Mouse (Mus musculus) lung, postnatal 0 days (tissue): ENCODE measurements at regions not wholly inside any gene's neighbourhood (a gene's known extent, or its start where the extent isn't known, plus 50 kb on each side); places are given as distances from the start of the nearest gene placed in this dataset.
"Not testable (repeated sequence)": the region's sequence is repeated elsewhere in the genome, so short reads cannot be mapped to it uniquely, and the experiment has no call there.

ENCODE experiments used
- ATAC-seq: fragments of 200-750 bp; cut with Nextera tagmentation; 2 replicates; pipeline ENCODE4 v1.8.0; 2017; ENCODE audit warnings: moderate library complexity
- DNase-seq: peaks from one replicate; pipeline ENCODE4 v3.0.0-alpha.2; 2016; ENCODE audit warnings: low spot score
- H3K27ac ChIP-seq: fragments of 300-500 bp; sonication (generic); 2 replicates; pipeline ENCODE4 v1.5.1; 2014; ENCODE audit warnings: antibody characterized with exemption, mild to moderate bottlenecking, low read length, mixed read lengths
- H3K27me3 ChIP-seq: fragments of 300-500 bp; sonication (generic); replicated peaks from 2 replicates; pipeline ENCODE4 v1.6.1; 2014; ENCODE audit warnings: low read length, mixed read lengths; ENCODE audit not compliant: insufficient read depth
- H3K36me3 ChIP-seq: fragments of 300-500 bp; sonication (generic); 2 replicates; pipeline ENCODE4 v1.6.1; 2014; ENCODE audit warnings: low read length, mixed read lengths; ENCODE audit not compliant: insufficient read depth
- H3K4me1 ChIP-seq: fragments of 300-500 bp; sonication (generic); 2 replicates; pipeline ENCODE4 v1.6.1; 2014; ENCODE audit warnings: antibody characterized with exemption, low read depth, low read length, mixed read lengths; ENCODE audit not compliant: insufficient read depth
- H3K4me2 ChIP-seq: fragments of 300-500 bp; sonication (generic); replicated peaks from 2 replicates; pipeline ENCODE4 v1.6.1; 2014; ENCODE audit warnings: low read depth, mild to moderate bottlenecking, low read length, moderate library complexity, mixed read lengths
- H3K4me3 ChIP-seq: fragments of 300-500 bp; sonication (generic); 2 replicates; pipeline ENCODE4 v1.5.1; 2014; ENCODE audit warnings: low read depth, low read length
- H3K9ac ChIP-seq: fragments of 300-500 bp; sonication (generic); replicated peaks from 2 replicates; pipeline ENCODE4 v1.6.1; 2014; ENCODE audit warnings: low read depth, mild to moderate bottlenecking
- H3K9me3 ChIP-seq: fragments of 300-500 bp; sonication (generic); 2 replicates; pipeline ENCODE4 v1.6.1; 2016; ENCODE audit warnings: low read length, mixed read lengths
- CTCF ChIP-seq: IDR thresholded peaks from 2 replicates; pipeline ENCODE4 v1.5.1; 2016; ENCODE audit warnings: antibody characterized with exemption, mild to moderate bottlenecking
- EP300 ChIP-seq: IDR thresholded peaks from 2 replicates; pipeline ENCODE4 v1.6.1; 2016; ENCODE audit warnings: antibody characterized with exemption, mild to moderate bottlenecking, control low read depth
- WGBS: fragments of 180-500 bp; shearing (Covaris S2); extraction: QIAGEN DNeasy Blood & Tissue Kit; methylation state at CpG from one replicate; pipeline ENCODE4 v1.1.7; 2014; 5-methylcytosine and 5-hydroxymethylcytosine counted together

- Histone ChIP-seq H3K27me3 (no peaks in the 10 kb centered on the region), H3K4me3 (no peak overlapping the region), H3K36me3 (no peaks in the 10 kb centered on the region), H3K9me3 (no peaks in the 10 kb centered on the region), H3K4me1 (no peaks in the 10 kb centered on the region), H3K4me2 (no peak overlapping the region), H3K27ac (no peak overlapping the region), H3K9ac (no peak overlapping the region)
- ATAC-seq (no peak), DNase-seq (no peak)
- TF ChIP-seq CTCF: no peak
- no peak for TF ChIP-seq EP300
- WGBS: 56% methylated on average over 2 of the region's 2 CpGs
Observed at GRCm38 (mm10) chr6:37669407-37669806, 139.4 kb downstream of the Akr1d1 start.

DNA sequence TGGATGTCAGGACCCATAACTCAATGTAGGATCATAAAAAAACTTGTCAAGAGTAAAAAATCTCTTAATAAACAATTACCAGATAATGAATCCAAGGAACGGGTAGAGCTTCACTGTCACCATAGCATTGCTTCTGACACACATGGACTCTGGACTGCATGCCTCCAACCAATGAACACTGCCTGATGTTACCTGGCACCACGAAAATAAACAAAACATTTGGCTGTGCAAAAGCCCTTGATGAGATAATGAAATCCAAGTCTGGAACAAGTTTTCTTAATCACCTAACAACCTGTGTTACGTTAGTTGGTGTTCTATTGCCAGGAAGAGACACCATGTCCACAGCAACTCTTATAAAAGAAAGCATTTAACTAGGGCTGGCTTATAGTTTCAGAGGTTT lies 140.7 kb downstream of the Akr1d1 start:
- DNase-seq: no peak
- no peak overlapping the region for H3K4me2 ChIP-seq
- TF ChIP-seq EP300: no peak
- TF ChIP-seq CTCF: no peak
- ATAC-seq: no peak
- no peak overlapping the region for H3K9ac ChIP-seq
- H3K4me3 ChIP-seq: no peak overlapping the region
- WGBS: 78% methylated on average over 3 of the region's 3 CpGs
- no peaks in the 10 kb centered on the region for H3K27me3 ChIP-seq
- no peaks in the 10 kb centered on the region for H3K4me1 ChIP-seq
- no peak overlapping the region for H3K27ac ChIP-seq
- H3K9me3 ChIP-seq: no peaks in the 10 kb centered on the region
- H3K36me3 ChIP-seq: no peaks in the 10 kb centered on the region

DNA sequence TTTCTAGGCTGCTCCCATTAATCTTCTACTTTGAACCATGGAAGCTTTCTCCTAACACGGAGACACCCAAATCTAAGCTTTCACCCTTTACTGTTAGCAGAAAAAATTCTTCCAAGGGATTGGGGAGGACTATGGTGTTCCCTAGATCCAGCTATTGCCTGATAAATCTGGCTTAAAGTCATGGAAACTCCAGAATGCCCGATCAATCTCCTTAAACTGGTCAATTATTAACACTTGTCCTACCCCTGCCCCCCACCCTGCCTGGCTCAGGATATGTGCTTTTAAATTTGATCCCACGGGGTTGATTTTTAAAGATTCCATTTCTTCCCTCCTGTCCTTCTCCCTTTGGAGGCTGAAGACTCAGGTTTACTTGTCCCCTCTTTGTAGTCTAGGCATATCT lies 149.9 kb downstream of the Akr1d1 start:
- Histone ChIP-seq H3K27me3 (no peaks in the 10 kb centered on the region), H3K4me2 (no peak overlapping the region), H3K4me1 (no peaks in the 10 kb centered on the region), H3K36me3 (no peaks in the 10 kb centered on the region), H3K27ac (no peak overlapping the region), H3K9ac (no peak overlapping the region), H3K4me3 (no peak overlapping the region), H3K9me3 (no peaks in the 10 kb centered on the region)
- WGBS: 54% methylated on average over 3 of the region's 3 CpGs
- TF ChIP-seq CTCF (no peak), EP300 (no peak)
- ATAC-seq (no peak), DNase-seq (no peak)

DNA sequence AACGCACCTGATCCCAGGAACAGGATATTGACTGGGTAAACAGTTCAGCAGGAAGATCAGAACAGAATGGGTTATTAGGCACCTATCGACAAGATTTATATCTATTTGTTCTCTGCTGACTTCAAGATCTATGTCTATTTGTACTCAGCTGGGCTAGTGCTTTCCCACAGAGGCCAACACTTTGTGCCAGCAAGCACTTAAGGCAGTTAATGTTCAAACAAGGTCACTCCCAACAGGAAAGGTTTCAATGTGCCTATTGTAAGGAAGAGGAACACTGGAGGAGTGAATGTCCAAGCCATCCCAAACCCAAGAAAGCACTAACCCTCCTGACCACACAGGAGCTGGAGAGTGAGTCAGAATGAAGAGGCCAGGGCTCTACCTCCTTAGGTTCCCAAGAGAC lies 151.4 kb downstream of the Akr1d1 start:
- not testable (repeated sequence) for H3K9ac ChIP-seq, DNase-seq, H3K27ac ChIP-seq, H3K4me3 ChIP-seq, H3K4me1 ChIP-seq, ATAC-seq, H3K27me3 ChIP-seq, H3K9me3 ChIP-seq, H3K36me3 ChIP-seq, H3K4me2 ChIP-seq
- 39% methylated on average over 2 of the region's 2 CpGs for WGBS

DNA sequence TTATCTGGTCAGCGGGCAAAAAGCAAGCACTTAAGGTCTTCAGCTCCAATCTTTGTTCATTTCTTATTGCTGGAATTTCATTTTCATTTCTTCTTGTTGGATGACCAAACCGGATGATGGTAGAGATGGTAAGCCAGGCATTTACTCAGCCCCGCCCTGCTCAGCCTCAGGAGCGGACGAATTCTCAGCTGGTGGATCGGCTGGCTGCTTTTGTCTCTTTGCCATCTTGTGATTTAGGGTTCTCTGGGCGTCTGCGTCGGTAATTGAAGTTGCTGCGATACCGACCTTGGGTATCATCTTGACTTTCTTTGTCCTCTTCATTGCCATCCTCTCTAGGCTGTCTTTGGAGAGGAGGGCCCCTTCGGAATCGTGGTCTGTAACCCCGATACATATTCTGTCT lies 156.1 kb downstream of the Akr1d1 start:
- Histone ChIP-seq H3K9me3 (no peaks in the 10 kb centered on the region), H3K27me3 (no peaks in the 10 kb centered on the region), H3K9ac (no peak overlapping the region), H3K4me3 (no peak overlapping the region), H3K36me3 (no peaks in the 10 kb centered on the region), H3K27ac (no peak overlapping the region), H3K4me2 (no peak overlapping the region), H3K4me1 (no peaks in the 10 kb centered on the region)
- 96% methylated on average over 14 of the region's 14 CpGs for WGBS
- ATAC-seq (no peak), DNase-seq (no peak)
- TF ChIP-seq EP300 (no peak), CTCF (no peak)

DNA sequence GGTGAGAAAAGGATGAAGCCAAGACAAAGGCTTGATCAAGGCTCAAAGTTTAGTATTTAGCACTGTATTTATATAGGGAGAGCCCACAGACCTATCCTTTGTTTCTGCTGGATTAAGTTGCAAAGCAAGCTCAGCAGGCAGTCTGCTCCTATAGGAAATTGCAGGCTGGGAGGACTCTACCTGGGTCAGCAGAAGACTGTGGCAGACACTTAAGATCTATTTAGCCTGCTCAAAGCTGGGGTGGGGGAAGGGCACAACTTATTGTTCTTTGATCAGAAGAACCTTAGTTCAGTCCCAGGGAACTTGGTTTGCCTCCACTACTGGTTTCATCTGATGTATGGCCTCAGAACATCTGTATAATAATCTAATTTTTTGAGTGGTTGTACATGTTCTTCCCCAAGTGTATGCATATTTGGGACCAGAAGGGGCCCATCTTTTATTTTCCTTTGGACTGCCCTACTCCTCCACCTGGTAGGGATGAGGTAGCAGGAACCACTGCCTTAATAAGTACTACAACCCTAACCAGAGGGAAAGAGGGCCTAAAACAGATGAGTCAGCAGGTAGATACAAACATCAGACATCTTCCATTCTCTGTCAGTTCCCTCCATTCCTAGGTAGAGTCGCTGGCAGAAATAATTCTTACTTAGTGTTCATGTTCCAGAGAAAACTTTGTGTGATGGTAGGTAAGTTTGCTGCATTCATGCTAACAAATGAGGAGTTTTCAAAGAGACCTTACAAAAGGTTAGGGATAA lies 159.1 kb downstream of the Akr1d1 start:
- no peaks in the 10 kb centered on the region for H3K9me3 ChIP-seq
- H3K9ac ChIP-seq: no peak overlapping the region
- H3K4me2 ChIP-seq: no peak overlapping the region
- ATAC-seq (no peak), DNase-seq (no peak)
- WGBS: 38% methylated on average over 1 of the region's 1 CpGs
- no peak overlapping the region for H3K4me3 ChIP-seq
- H3K27me3 ChIP-seq: no peaks in the 10 kb centered on the region
- TF ChIP-seq CTCF (no peak), EP300 (no peak)
- H3K4me1 ChIP-seq: no peaks in the 10 kb centered on the region
- no peaks in the 10 kb centered on the region for H3K36me3 ChIP-seq
- H3K27ac ChIP-seq: no peak overlapping the region

DNA sequence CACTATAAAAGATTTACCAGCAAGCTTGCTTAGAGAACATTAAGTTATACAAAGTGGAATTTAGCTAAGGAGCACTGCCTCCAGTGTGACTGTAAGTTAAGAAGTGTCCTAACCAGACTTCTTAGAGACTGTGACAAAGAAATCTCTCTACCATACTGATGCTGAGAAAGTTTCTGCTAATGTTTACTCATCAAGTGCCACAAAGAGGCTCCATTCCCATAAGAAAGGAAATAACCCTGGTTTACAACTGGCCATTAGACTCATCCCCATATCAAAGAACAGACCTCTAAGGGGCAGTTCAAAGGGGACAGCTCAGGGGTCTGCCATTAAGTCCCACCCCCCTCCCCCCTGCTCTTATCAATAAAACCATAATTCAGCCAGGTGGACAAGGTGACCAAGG lies 159.7 kb downstream of the Akr1d1 start:
- ATAC-seq: no peak
- no peaks in the 10 kb centered on the region for H3K36me3 ChIP-seq

More for the DNA sequence above, 159.7 kb downstream of the Akr1d1 start:
- no peak for DNase-seq
- Histone ChIP-seq H3K27ac (no peak overlapping the region), H3K9me3 (no peaks in the 10 kb centered on the region), H3K9ac (no peak overlapping the region), H3K4me3 (no peak overlapping the region), H3K4me2 (no peak overlapping the region), H3K27me3 (no peaks in the 10 kb centered on the region), H3K4me1 (no peaks in the 10 kb centered on the region)
- TF ChIP-seq EP300 (no peak), CTCF (no peak)
